Comparison of ENCODE assay signal across 8 mouse cellular contexts in the genomic region with DNA sequence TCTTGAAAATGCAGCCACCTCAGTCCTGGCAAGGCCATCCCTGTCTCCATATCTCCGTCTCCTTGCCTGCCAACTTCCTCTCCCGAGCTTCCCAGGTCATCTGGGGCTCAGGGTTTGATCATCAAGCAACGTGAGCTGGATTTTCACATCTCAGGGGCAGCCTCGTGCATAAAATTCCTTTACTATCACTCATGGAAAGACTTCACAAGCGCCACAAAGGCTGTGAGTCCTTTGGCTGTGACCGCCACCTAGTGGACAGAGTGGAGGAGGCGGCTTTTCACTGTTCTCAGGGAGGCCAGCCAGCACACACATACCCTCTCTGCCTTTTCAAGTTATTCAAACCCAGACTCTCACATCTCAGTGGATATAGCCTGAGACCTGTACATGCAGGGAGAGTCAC. TPM values are rescaled to one million over a fixed set of nuclear protein-coding genes. Genes with fewer than 3 reads are reported as not detected.
DNase-seq lines count a peak whose midpoint lies in the region; TF ChIP-seq lines count a peak whose summit lies in the region.

No protein-coding gene starts in this region.

- TF ChIP-seq RAD21 in MEL (IDR thresholded peaks at IDR 0.05; ENCODE audit: low read depth, low read length) = peak; percentile 86

- no peak overlapping the region for H3K9ac ChIP-seq in MEL (ENCODE audit: control insufficient read depth, low read depth, low read length, poor library complexity, severe bottlenecking)

- peak; percentile 81 for DNase-seq in MEL (ENCODE audit: low read depth, low spot score)
- DNase-seq in cerebellum, adult 18-20 months = peak; percentile 87 to 89
- peak; percentile 79 for DNase-seq in forelimb bud, embryonic 11.5 days (ENCODE audit: low read depth, low spot score)
- DNase-seq in heart, postnatal 4 days = peak; percentile 95
- DNase-seq in layer of hippocampus, adult 9-11 months = peak; percentile 69
- DNase-seq in lung, postnatal 25 days (ENCODE audit: low spot score) = peak; percentile 86
- DNase-seq in retina, postnatal 1 day = peak; percentile 87
- peak; percentile 60 for DNase-seq in urinary bladder, adult 2 months (ENCODE audit: low spot score)

- H3K4me1 ChIP-seq in MEL (ENCODE audit: control insufficient read depth in 1 of 2, insufficient read depth in 2 of 2, low read length in 2 of 2) = peaks cover 3 to 24% of the 10 kb centered on the region in 2 experiments; a peak in 3 of 4 replicates

- no peak overlapping the region for H3K4me3 ChIP-seq in MEL (ENCODE audit: control insufficient read depth in 1 of 2, insufficient read depth in 1 of 2, low read depth in 2 of 2, low read length in 2 of 2)

- no peak for TF ChIP-seq POLR2A in MEL (IDR thresholded peaks at IDR 0.05; ENCODE audit: control insufficient read depth in 1 of 2, insufficient read depth in 1 of 2, low read depth in 1 of 2, low read length in 2 of 2, poor library complexity in 1 of 2)

- no peaks in the 10 kb centered on the region for H3K9me3 ChIP-seq in MEL (replicated peaks; ENCODE audit: insufficient read depth, low read length)

- H3K36me3 ChIP-seq in MEL (ENCODE audit: control insufficient read depth in 1 of 2, insufficient read depth in 2 of 2, low read length in 2 of 2) = peaks cover 0 to 17% of the 10 kb centered on the region in 2 experiments; a peak in 2 of 4 replicates

- no peaks in the 10 kb centered on the region for H3K27me3 ChIP-seq in MEL (ENCODE audit: control insufficient read depth in 1 of 2, insufficient read depth in 2 of 2, low read length in 2 of 2)

- no peaks in the 10 kb centered on the region for H3K79me2 ChIP-seq in MEL (ENCODE audit: control insufficient read depth, insufficient read depth, low read length, poor library complexity)

- TF ChIP-seq CTCF in MEL (IDR thresholded peaks at IDR 0.05 in 2 of 3, conservative IDR thresholded peaks at IDR 0.05 in 1 of 3; ENCODE audit: control insufficient read depth in 1 of 3, insufficient read depth in 1 of 3, low read depth in 2 of 3, low read length in 3 of 3, poor library complexity in 1 of 3, severe bottlenecking in 1 of 3) = peak; percentile 88 to 96 (median 93)

- no peak for TF ChIP-seq EP300 in MEL (IDR thresholded peaks at IDR 0.05; ENCODE audit: low read depth in 1 of 2, low read length in 2 of 2)

- H3K27ac ChIP-seq in MEL (ENCODE audit: control insufficient read depth, low read depth, low read length) = no peak overlapping the region

TF ChIP-seq in MEL, 35 proteins besides CTCF, POLR2A, EP300 and RAD21:
- TF ChIP-seq GABPA (IDR thresholded peaks at IDR 0.05; ENCODE audit: low read depth, low read length) (no peak), USF2 (IDR thresholded peaks at IDR 0.05; ENCODE audit: borderline replicate concordance in 1 of 2, insufficient read depth in 1 of 2, low read depth in 1 of 2, low read length in 2 of 2) (no peak), E2F4 (IDR thresholded peaks at IDR 0.05; ENCODE audit: borderline replicate concordance, low read depth, low read length) (no peak), HCFC1 (IDR thresholded peaks at IDR 0.05; ENCODE audit: low read depth, low read length) (0 out of 2 replicates have a peak, but pooled peaks have one; percentile 18), MXI1 (IDR thresholded peaks at IDR 0.05; ENCODE audit: low read depth, low read length) (no peak), CHD1 (IDR thresholded peaks at IDR 0.05; ENCODE audit: low read depth, low read length) (no peak), BHLHE40 (IDR thresholded peaks at IDR 0.05; ENCODE audit: borderline replicate concordance, low read depth, low read length) (no peak), POLR2AphosphoS5 (IDR thresholded peaks at IDR 0.05; ENCODE audit: borderline replicate concordance, low read depth, low read length) (no peak), NELFE (IDR thresholded peaks at IDR 0.05; ENCODE audit: low read depth, low read length) (no peak), MYC (IDR thresholded peaks at IDR 0.05; ENCODE audit: low read depth, low read length) (no peak), MYB (IDR thresholded peaks at IDR 0.05; ENCODE audit: low read depth, low read length) (no peak), POLR2AphosphoS2 (IDR thresholded peaks at IDR 0.05; ENCODE audit: low read length) (no peak), ETS1 (IDR thresholded peaks at IDR 0.05; ENCODE audit: low read depth, low read length) (no peak), ZC3H11A (IDR thresholded peaks at IDR 0.05; ENCODE audit: low read depth, low read length) (peak; percentile 62), SIN3A (IDR thresholded peaks at IDR 0.05; ENCODE audit: low read length) (peak; percentile 36; the same call in 1 of the 2 replicates), RCOR1 (IDR thresholded peaks at IDR 0.05; ENCODE audit: low read depth, low read length) (no peak), ZMIZ1 (IDR thresholded peaks at IDR 0.05; ENCODE audit: low read depth, low read length) (no peak), MEF2A (IDR thresholded peaks at IDR 0.05; ENCODE audit: extremely low read depth, insufficient replicate concordance, low read depth, low read length, poor library complexity, severe bottlenecking) (no peak), NRF1 (IDR thresholded peaks at IDR 0.05; ENCODE audit: insufficient read depth, low read depth, low read length, poor library complexity, severe bottlenecking) (no peak), MAZ (IDR thresholded peaks at IDR 0.05; ENCODE audit: low read depth, low read length) (no peak), TBP (IDR thresholded peaks at IDR 0.05; ENCODE audit: low read depth, low read length) (no peak), SMC3 (IDR thresholded peaks at IDR 0.05; ENCODE audit: low read depth, low read length) (peak; percentile 82), JUND (IDR thresholded peaks at IDR 0.05; ENCODE audit: low read depth, low read length) (no peak), ZNF384 (IDR thresholded peaks at IDR 0.05; ENCODE audit: low read depth, low read length) (0 out of 2 replicates have a peak, but pooled peaks have one; percentile 15), CHD2 (IDR thresholded peaks at IDR 0.05; ENCODE audit: low read length) (no peak)
TF ChIP-seq in MEL: peak in this region for 5.

RNA-seq across cellular contexts. Expression of a gene that starts 39.3 kb away (rescaled TPM):
- 2.3 and 4.0 TPM in 2 replicates for total RNA-seq in MEL (2012; rRNA removed)
- 1 to 10 TPM in 1 of 2 experiments, not detected in 1; 6.8 TPM for polyA plus RNA-seq in MEL (2012; ENCODE audit: insufficient read depth in 1 of 2, insufficient read length in 2 of 2, low read depth in 1 of 2, low replicate concordance in 2 of 2, missing spikeins in 1 of 2)
- total RNA-seq in heart, postnatal 4 days (2021) = 10 to 100 TPM; 24.0 to 25.0 TPM
- polyA plus RNA-seq in urinary bladder, adult 2 months (2012; rRNA removed) = 9.3 and 14.8 TPM in 2 replicates

RNA-seq across cellular contexts. Expression of a gene that starts 45.9 kb away (rescaled TPM):
- total RNA-seq in MEL (2012; rRNA removed) = 103 TPM in 2 replicates
- 100 to 1,000 TPM in 1 of 2 experiments, 10 to 100 TPM in 1; 77.3 to 158 TPM for polyA plus RNA-seq in MEL (2012; ENCODE audit: insufficient read depth in 1 of 2, insufficient read length in 2 of 2, low read depth in 1 of 2, low replicate concordance in 2 of 2, missing spikeins in 1 of 2)
- 100 to 1,000 TPM in 1 of 2 experiments, 10 to 100 TPM in 1; 92.4 to 108 TPM for total RNA-seq in heart, postnatal 4 days (2021)
- 116 and 159 TPM in 2 replicates for polyA plus RNA-seq in urinary bladder, adult 2 months (2012; rRNA removed)

RNA-seq across cellular contexts. Expression of a gene that starts 49.1 kb away (rescaled TPM):
- not detected in 2 replicates for total RNA-seq in MEL (2012; rRNA removed)
- polyA plus RNA-seq in MEL (2012; ENCODE audit: insufficient read depth in 1 of 2, insufficient read length in 2 of 2, low read depth in 1 of 2, low replicate concordance in 2 of 2, missing spikeins in 1 of 2) = under 1 TPM in 1 of 2 experiments, not detected in 1; 0.04 TPM
- not detected for total RNA-seq in heart, postnatal 4 days (2021)
- 0.10 TPM in 1 of 2 replicates, not detected in the other for polyA plus RNA-seq in urinary bladder, adult 2 months (2012; rRNA removed)
